Mouse (Mus musculus) neutrophil, adult 65 days (primary cell): ENCODE data around the gene Acoxl. TPM values are rescaled to one million over a fixed set of nuclear protein-coding genes. Genes with fewer than 3 reads are reported as not detected.

ENCODE experiments used
- total RNA-seq: library from RNA; stranded (reverse); gene quantifications from 2 replicates; pipeline ENCODE4 v1.2.4, GENCODE M21; 2023

Gene Acoxl
- total RNA-seq = not detected in 2 replicates

GRCm38 (mm10) chr2:127838576-127838975 lies at the start of gene Acoxl:
Acoxl (plus strand) TSS chr2:127838876.

DNA sequence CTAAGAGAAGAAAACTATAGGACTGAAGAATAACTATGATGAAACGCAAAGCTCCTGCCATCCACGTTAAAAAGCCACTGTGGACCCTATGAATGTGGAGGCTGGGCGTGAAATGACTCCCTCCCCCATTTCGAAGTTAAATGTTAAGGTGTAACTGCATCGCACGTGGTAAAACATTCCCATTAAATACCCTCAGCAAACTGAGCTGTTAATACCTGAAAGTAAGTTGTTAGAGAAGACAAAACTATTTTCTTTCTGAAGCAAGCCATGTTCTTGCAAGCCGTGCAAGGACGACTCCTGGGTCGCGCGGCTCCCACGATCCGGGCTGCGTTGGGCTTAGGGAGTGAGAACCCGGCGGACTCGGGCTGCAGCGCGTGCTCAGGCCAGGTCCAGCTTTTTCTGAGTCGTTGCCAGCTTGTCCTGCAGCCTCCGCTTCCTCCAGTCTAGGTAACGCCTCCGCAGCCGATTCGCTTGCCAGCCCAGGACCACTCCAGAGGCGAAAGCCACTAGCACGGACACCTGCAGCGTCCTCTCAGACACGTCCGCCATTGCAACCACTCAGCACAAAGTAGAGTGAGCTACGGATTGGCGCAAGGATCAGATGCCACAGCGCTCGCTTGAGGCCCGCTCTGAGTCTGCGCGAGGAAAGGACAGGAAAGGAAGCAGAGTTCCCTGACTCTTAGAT lies 46.6 kb upstream of the Acoxl start, which contains the start of gene Mtln:
Gene Mtln (minus strand): TSS at position 570 of the 685 bp plus-strand sequence.

GRCm38 (mm10) chr2:127831401-127832102 lies 7.1 kb upstream of the Acoxl start, which contains the start of gene Bub1:
Bub1 (minus strand) TSS chr2:127831865.

GRCm38 (mm10) chr2:128125635-128126470 lies 287.2 kb downstream of the Acoxl start, which contains the start of gene Bcl2l11:
Bcl2l11 (plus strand) TSS chr2:128126038.

Other genes with a start within 250 kb of the Acoxl start
- gene Mal, start 182.2 kb upstream of the Acoxl start, total RNA-seq = not detected in 2 replicates
- not detected in 2 replicates for gene Mall, start 108.9 kb upstream of the Acoxl start, total RNA-seq
- 0.45 and 1.4 TPM in 2 replicates for gene Nphp1, start 50.0 kb upstream of the Acoxl start, total RNA-seq
- gene Mtln, start 46.4 kb upstream of the Acoxl start, total RNA-seq = 1.9 and 2.6 TPM in 2 replicates
- 19.0 and 21.7 TPM in 2 replicates for gene Bub1, start 7.0 kb upstream of the Acoxl start, total RNA-seq